ENCODE assay signal across 8 mouse cellular contexts in the genomic region with DNA sequence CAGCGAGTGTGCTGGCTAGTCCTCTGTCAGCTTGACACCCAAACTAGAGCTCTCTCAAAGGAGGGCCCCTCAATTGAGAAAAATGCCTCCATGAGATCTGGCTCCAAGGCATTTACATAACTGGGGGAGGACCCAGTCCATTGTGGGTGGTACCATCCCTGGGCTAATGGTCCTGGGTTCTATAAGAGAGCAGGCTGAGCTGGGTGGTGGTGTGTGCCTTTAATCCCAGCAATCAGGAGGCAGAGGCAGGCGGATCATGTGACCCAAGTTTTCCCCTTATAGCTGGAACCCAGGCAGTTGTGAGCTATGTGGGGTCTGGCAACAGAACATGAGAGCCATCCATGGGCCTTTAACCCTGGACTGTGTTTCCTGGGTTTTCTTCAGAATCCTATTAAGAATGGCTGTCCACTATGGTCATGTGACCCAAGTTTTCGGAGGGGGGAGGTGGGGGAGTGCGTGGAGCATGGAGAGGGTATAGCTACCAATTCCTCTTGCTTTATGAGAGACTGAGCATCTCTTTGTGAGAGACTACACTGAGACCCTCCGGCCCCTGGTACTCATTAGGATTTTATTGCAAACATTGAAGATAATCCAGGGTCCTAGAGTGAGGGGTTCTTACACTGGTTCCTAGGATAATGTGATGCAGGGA. TPM values are rescaled to one million over a fixed set of nuclear protein-coding genes. Genes with fewer than 3 reads are reported as not detected.
A peak's percentile ranks its signal among the peaks of the same experiment; 100 is the strongest.
DNase-seq lines count a peak whose midpoint lies in the region; ATAC-seq and TF ChIP-seq lines count a peak whose summit lies in the region.

No protein-coding gene starts in this region.

- H3ac ChIP-seq in myocyte (ENCODE audit: control insufficient read depth, insufficient read length), result peak overlapping the region; percentile 23

- peak overlapping the region; percentile 93 for H3K9ac ChIP-seq in kidney, embryonic 16.5 days (replicated peaks; ENCODE audit: low read length)

- H3K27me3 ChIP-seq in kidney, embryonic 16.5 days (ENCODE audit: insufficient read depth, low read length), result no peaks in the 10 kb centered on the region
- H3K27me3 ChIP-seq in myocyte (ENCODE audit: control insufficient read depth, insufficient read depth, insufficient read length), result no peaks in the 10 kb centered on the region

- H3K79me2 ChIP-seq in myocyte (ENCODE audit: control insufficient read depth, insufficient read depth), result no peaks in the 10 kb centered on the region

- TF ChIP-seq POLR2A in myocyte (IDR thresholded peaks at IDR 0.05; ENCODE audit: insufficient read length, low read depth), result no peak

- peak; percentile 57 to 65 for DNase-seq in cerebellum, postnatal 10 days
- DNase-seq in cerebellum, adult 9-11 months, result no peak
- peak; percentile 28 for DNase-seq in thymus, postnatal 4 days
- DNase-seq in thymus, postnatal 36 days, result no peak
- no peak for DNase-seq in gastrocnemius, postnatal 36 days
- DNase-seq in ovary, adult 18-20 months (ENCODE audit: low spot score), result no peak

- H3K36me3 ChIP-seq in kidney, embryonic 16.5 days (ENCODE audit: insufficient read depth, low read length), result peaks cover 19% of the 10 kb centered on the region
- H3K36me3 ChIP-seq in myocyte (ENCODE audit: control insufficient read depth, insufficient read depth), result no peaks in the 10 kb centered on the region

- intact Hi-C loops in gastrocnemius, postnatal 36 days (cut with DNase I), result no loop called here

- H3K4me1 ChIP-seq in kidney, embryonic 16.5 days (ENCODE audit: insufficient read depth, low read length), result peaks cover 33% of the 10 kb centered on the region

- peak overlapping the region; percentile 83 for H3K4me3 ChIP-seq in kidney, embryonic 16.5 days (ENCODE audit: low read length)
- H3K4me3 ChIP-seq in myocyte, result peak overlapping the region; percentile 62

- H3K4me2 ChIP-seq in kidney, embryonic 16.5 days (replicated peaks; ENCODE audit: low read depth, low read length), result peak overlapping the region; percentile 86
- peak overlapping the region; percentile 79 for H3K4me2 ChIP-seq in myocyte (ENCODE audit: low read depth)

- H3K9me3 ChIP-seq in kidney, embryonic 16.5 days (ENCODE audit: low read length), result no peaks in the 10 kb centered on the region

- 29% methylated on average over 5 of the region's 5 CpGs for WGBS in kidney, embryonic 16.5 days

- ATAC-seq in kidney, embryonic 16.5 days (ENCODE audit: low FRiP score, low TSS enrichment), result no peak

- H3K27ac ChIP-seq in kidney, embryonic 16.5 days (ENCODE audit: low read length), result peak overlapping the region; percentile 94

TF ChIP-seq in myocyte, 11 proteins besides CTCF, POLR2A, EP300 and RAD21:
- TF ChIP-seq USF1 (IDR thresholded peaks at IDR 0.05; ENCODE audit: low read depth) (peak; percentile 65), CEBPB (IDR thresholded peaks at IDR 0.05; ENCODE audit: insufficient read depth, poor library complexity, severe bottlenecking) (no peak), MAX (IDR thresholded peaks at IDR 0.05; ENCODE audit: low read depth) (no peak)

RNA-seq across cellular contexts. Expression of gene Cldn15, which starts 5.0 kb away (rescaled TPM):
- 4.0 and 4.9 TPM in 2 replicates for polyA plus RNA-seq in kidney, embryonic 16.5 days (2015; fragmentation: Nextera tagmentation; extraction: Ambion mirVana)
- polyA plus RNA-seq in myocyte (2012; fragmentation: generic; extraction: Trizol), result 0.23 TPM
- 1 to 10 TPM; 1.7 to 1.8 TPM for total RNA-seq in gastrocnemius, postnatal 36 days (2021)

RNA-seq across cellular contexts. Expression of gene Fis1, which starts 8.4 kb away (rescaled TPM):
- polyA plus RNA-seq in kidney, embryonic 16.5 days (2015; fragmentation: Nextera tagmentation; extraction: Ambion mirVana), result 291 and 296 TPM in 2 replicates
- polyA plus RNA-seq in myocyte (2012; fragmentation: generic; extraction: Trizol), result 283 TPM
- total RNA-seq in gastrocnemius, postnatal 36 days (2021), result 100 to 1,000 TPM; 149 to 165 TPM

RNA-seq across cellular contexts. Expression of gene Plod3, which starts 25.4 kb away (rescaled TPM):
- 59.7 and 64.4 TPM in 2 replicates for polyA plus RNA-seq in kidney, embryonic 16.5 days (2015; fragmentation: Nextera tagmentation; extraction: Ambion mirVana)
- polyA plus RNA-seq in myocyte (2012; fragmentation: generic; extraction: Trizol), result 124 TPM
- total RNA-seq in gastrocnemius, postnatal 36 days (2021), result 10 to 100 TPM; 19.5 to 22.2 TPM

RNA-seq across cellular contexts. Expression of gene Znhit1, which starts 26.4 kb away (rescaled TPM):
- polyA plus RNA-seq in kidney, embryonic 16.5 days (2015; fragmentation: Nextera tagmentation; extraction: Ambion mirVana), result 90.5 and 97.7 TPM in 2 replicates
- polyA plus RNA-seq in myocyte (2012; fragmentation: generic; extraction: Trizol), result 97.7 TPM
- total RNA-seq in gastrocnemius, postnatal 36 days (2021), result 10 to 100 TPM; 58.3 to 63.2 TPM

RNA-seq across cellular contexts. Expression of gene Ift22, which starts 53.5 kb away (rescaled TPM):
- polyA plus RNA-seq in kidney, embryonic 16.5 days (2015; fragmentation: Nextera tagmentation; extraction: Ambion mirVana), result 87.8 and 88.1 TPM in 2 replicates
- 19.6 TPM for polyA plus RNA-seq in myocyte (2012; fragmentation: generic; extraction: Trizol)
- 1 to 10 TPM; 4.2 to 5.9 TPM for total RNA-seq in gastrocnemius, postnatal 36 days (2021)

Comparison
In these comparisons a context has a peak if more than half of its experiments do, and no peak if none do; other contexts are left out.
1. DNase-seq: peak in cerebellum, postnatal 10 days (2 of 2) and thymus, postnatal 4 days (single experiment); none in cerebellum, adult 9-11 months (single experiment), thymus, postnatal 36 days (0 of 2), gastrocnemius, postnatal 36 days (0 of 2) and ovary, adult 18-20 months (single experiment).